ENCODE assay signal across 9 mouse cellular contexts in the genomic region with DNA sequence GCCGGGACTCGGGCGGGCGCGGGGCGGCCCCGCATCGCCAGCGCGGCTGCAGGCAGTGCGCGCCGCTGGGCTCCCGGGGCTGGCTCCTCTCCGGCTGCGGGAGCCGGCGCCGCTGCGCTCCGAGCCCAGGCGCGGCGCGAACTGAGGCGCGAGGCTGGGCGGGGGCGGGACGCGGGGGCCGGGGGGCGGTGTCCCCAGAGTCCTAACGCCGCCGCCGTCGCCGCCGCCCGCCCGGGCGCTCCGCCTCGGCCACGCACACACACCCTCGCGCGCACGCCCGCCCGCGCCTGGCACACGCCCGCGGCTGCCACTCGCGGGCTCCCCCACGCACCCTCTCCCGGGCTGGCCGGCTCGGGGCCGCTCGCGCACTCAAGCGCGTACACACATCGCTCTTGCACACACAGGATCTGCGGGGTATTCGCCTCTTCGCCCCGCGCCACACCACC. TPM values are rescaled to one million over a fixed set of nuclear protein-coding genes. Genes with fewer than 3 reads are reported as not detected.
DNase-seq lines count a peak whose midpoint lies in the region; ATAC-seq lines count a peak whose summit lies in the region.
"Had no signal": no experiment of that assay in that cellular context is flagged by ENCODE, and none has a peak within 500 bp of the region (broad histone marks: within the 10 kb centered on the region; RNA-seq: fewer than 3 reads in every experiment).

Ptprt (minus strand) TSS at position 207 of the 446 bp plus-strand sequence.

- peaks cover 63% of the 10 kb centered on the region for H3K27me3 ChIP-seq in heart, embryonic 12.5 days (replicated peaks)
- H3K27me3 ChIP-seq in forebrain, embryonic 13.5 days, result peaks cover 71% of the 10 kb centered on the region
- H3K27me3 ChIP-seq in midbrain, embryonic 15.5 days (replicated peaks), result peaks cover 14% of the 10 kb centered on the region; the same call in 1 of the 2 replicates
- H3K27me3 ChIP-seq: CH12.LX had no signal

- 2% methylated on average over 54 of the region's 73 CpGs for WGBS in heart, embryonic 12.5 days
- under 1% methylated on average over 35 of the region's 73 CpGs for WGBS in forebrain, embryonic 13.5 days
- WGBS in midbrain, embryonic 15.5 days, result under 1% methylated on average over 48 of the region's 73 CpGs

- peak within 1 kb of the TSS; percentile 65 for H3K4me3 ChIP-seq in heart, embryonic 12.5 days
- H3K4me3 ChIP-seq in forebrain, embryonic 13.5 days, result peak within 1 kb of the TSS; percentile 58
- peak within 1 kb of the TSS; percentile 80 for H3K4me3 ChIP-seq in midbrain, embryonic 15.5 days

- peak within 1 kb of the TSS; percentile 99 for H3K4me2 ChIP-seq in heart, embryonic 12.5 days
- H3K4me2 ChIP-seq in forebrain, embryonic 13.5 days, result peak within 1 kb of the TSS; percentile 95
- H3K4me2 ChIP-seq in midbrain, embryonic 15.5 days, result peak within 1 kb of the TSS; percentile 99

- H3K9ac ChIP-seq in heart, embryonic 12.5 days, result peak within 1 kb of the TSS; percentile 61
- peak within 1 kb of the TSS; percentile 72 for H3K9ac ChIP-seq in forebrain, embryonic 13.5 days
- H3K9ac ChIP-seq in midbrain, embryonic 15.5 days, result peak within 1 kb of the TSS; percentile 73

- no peak for DNase-seq in heart, postnatal 14 days
- DNase-seq in brain, adult 2 months (ENCODE audit: low read depth, low spot score), result peak; percentile 60
- DNase-seq in layer of hippocampus, postnatal 36 days, result peak in 1 of 2 experiments; percentile 47
- DNase-seq in natural killer cell, adult 2 months (ENCODE audit: low spot score in 2 of 2), result no peak

- H3K9me3 ChIP-seq in heart, embryonic 12.5 days (replicated peaks), result no peaks in the 10 kb centered on the region
- no peaks in the 10 kb centered on the region for H3K9me3 ChIP-seq in forebrain, embryonic 13.5 days (replicated peaks)
- H3K9me3 ChIP-seq in midbrain, embryonic 15.5 days, result no peaks in the 10 kb centered on the region

- H3K4me1 ChIP-seq in heart, embryonic 12.5 days (replicated peaks), result peaks cover 20% of the 10 kb centered on the region
- peaks cover 21% of the 10 kb centered on the region for H3K4me1 ChIP-seq in forebrain, embryonic 13.5 days
- peaks cover 43% of the 10 kb centered on the region for H3K4me1 ChIP-seq in midbrain, embryonic 15.5 days

- ATAC-seq in heart, embryonic 12.5 days (ENCODE audit: insufficient number of reproducible peaks, low FRiP score), result no peak
- ATAC-seq in forebrain, embryonic 13.5 days, result peak; percentile 66
- peak; percentile 74 for ATAC-seq in midbrain, embryonic 15.5 days (replicated peaks)
- no peak for ATAC-seq in megakaryocyte-erythroid progenitor cell, adult 5-6 weeks (replicated peaks; ENCODE audit: low FRiP score, low TSS enrichment, poor library complexity, severe bottlenecking)

- intact Hi-C loops in heart, postnatal 14 days (cut with DNase I), result loop anchor here (5.0 kb wide), 1 partner anchor 1189 kb away; no protein-coding TSS in a partner anchor

- H3K27ac ChIP-seq in heart, embryonic 12.5 days (ENCODE audit: poor library complexity, severe bottlenecking), result no peak within 1 kb of the TSS
- no peak within 1 kb of the TSS for H3K27ac ChIP-seq in forebrain, embryonic 13.5 days
- H3K27ac ChIP-seq in midbrain, embryonic 15.5 days, result peak within 1 kb of the TSS; percentile 78

- no peaks in the 10 kb centered on the region for H3K36me3 ChIP-seq in heart, embryonic 12.5 days
- no peaks in the 10 kb centered on the region for H3K36me3 ChIP-seq in forebrain, embryonic 13.5 days (ENCODE audit: poor library complexity, severe bottlenecking)
- no peaks in the 10 kb centered on the region for H3K36me3 ChIP-seq in midbrain, embryonic 15.5 days (replicated peaks)

RNA-seq across cellular contexts. Expression of gene Ptprt, which starts in this region (rescaled TPM):
- polyA plus RNA-seq in heart, embryonic 12.5 days (2016; fragmentation: Nextera tagmentation; extraction: Ambion mirVana), result 0.53 and 0.55 TPM in 2 replicates
- under 1 TPM; 0.41 to 0.59 TPM for total RNA-seq in heart, postnatal 14 days (2021)
- 1.7 and 2.1 TPM in 2 replicates for polyA plus RNA-seq in forebrain, embryonic 13.5 days (2015; fragmentation: Nextera tagmentation; extraction: Ambion mirVana)
- total RNA-seq in layer of hippocampus, postnatal 36 days (2021), result 10 to 100 TPM; 45.6 to 51.9 TPM
- polyA plus RNA-seq in midbrain, embryonic 15.5 days (2015; fragmentation: Nextera tagmentation; extraction: Ambion mirVana), result 14.8 and 15.0 TPM in 2 replicates
- not detected in 2 replicates for total RNA-seq in megakaryocyte-erythroid progenitor cell, adult 5-6 weeks (2014; fragmentation: Nextera tagmentation)
- total RNA-seq in megakaryocyte-erythroid progenitor cell, adult 5-6 weeks (2017), result not detected in 2 replicates

Comparison
In these comparisons a context has a peak if more than half of its experiments do, and no peak if none do; other contexts are left out.
1. RNA of gene Ptprt (total RNA-seq): 45.6 to 51.9 TPM in layer of hippocampus, postnatal 36 days; 0.41 to 0.59 TPM in heart, postnatal 14 days and not detected in megakaryocyte-erythroid progenitor cell, adult 5-6 weeks; every median in the first group is over 10 times any median in the second.
2. ATAC-seq: peak in forebrain, embryonic 13.5 days (single experiment) and midbrain, embryonic 15.5 days (single experiment); none in heart, embryonic 12.5 days (single experiment) and megakaryocyte-erythroid progenitor cell, adult 5-6 weeks (single experiment).
3. Peak in every context shown above with its lines, with median percentiles within 50 percentile points of each other: H3K4me2 ChIP-seq, H3K4me3 ChIP-seq and H3K9ac ChIP-seq.